Mouse (Mus musculus) liver, adult 2 months (tissue): ENCODE results near the gene Wipf2. TPM values are rescaled to one million over a fixed set of nuclear protein-coding genes. Genes with fewer than 3 reads are reported as not detected.
A peak's percentile ranks its signal among the peaks of the same experiment; 100 is the strongest.

Experiments
- DNase-seq: peaks from one replicate; pipeline ENCODE4 v3.0.0-alpha.2; 2011; ENCODE audit warnings: low read depth, low spot score; ENCODE audit errors: extremely low read depth
- H3K27ac ChIP-seq: fragments of 200-500 bp; replicated peaks from 2 replicates; pipeline ENCODE4 v1.5.1; 2012; ENCODE audit warnings: low read depth, mild to moderate bottlenecking, control low read depth, inconsistent platforms, low read length; ENCODE audit not compliant: insufficient read depth
- H3K27me3 ChIP-seq: fragments of 200-500 bp; 2 replicates; pipeline ENCODE4 v1.6.1; 2012; ENCODE audit warnings: mild to moderate bottlenecking, moderate library complexity, low read length, inconsistent platforms; ENCODE audit not compliant: control insufficient read depth, insufficient read depth
- H3K36me3 ChIP-seq: fragments of 200-500 bp; 2 replicates; pipeline ENCODE4 v1.6.1; 2012; ENCODE audit warnings: low read length, inconsistent platforms; ENCODE audit not compliant: control insufficient read depth, insufficient read depth
- H3K4me1 ChIP-seq: fragments of 200-500 bp; 2 replicates; pipeline ENCODE4 v1.6.1; 2011; ENCODE audit warnings: low read length; ENCODE audit not compliant: control insufficient read depth, insufficient read depth
- H3K4me3 ChIP-seq: fragments of 200-500 bp; 2 replicates; pipeline ENCODE4 v1.5.1; 2011; ENCODE audit warnings: low read depth, mild to moderate bottlenecking, control low read depth, low read length, moderate library complexity; ENCODE audit not compliant: insufficient read depth
- H3K79me2 ChIP-seq: fragments of 200-500 bp; 2 replicates; pipeline ENCODE4 v1.6.1; 2012; ENCODE audit warnings: inconsistent platforms, mild to moderate bottlenecking, low read length, moderate library complexity; ENCODE audit not compliant: control insufficient read depth, insufficient read depth
- H3K9ac ChIP-seq: fragments of 200-500 bp; 2 replicates; pipeline ENCODE4 v1.6.1; 2012; ENCODE audit warnings: low read depth, mild to moderate bottlenecking, control low read depth, inconsistent platforms, low read length
- CTCF ChIP-seq: fragments of 200-500 bp; IDR thresholded peaks from 2 replicates; pipeline ENCODE4 v1.5.1; 2011; ENCODE audit warnings: low read depth, low read length, control low read depth
- POLR2A ChIP-seq: fragments of 200-500 bp; IDR thresholded peaks from 2 replicates; pipeline ENCODE4 v1.6.1; 2011; ENCODE audit warnings: low read length, control low read depth; ENCODE audit not compliant: insufficient read depth; ENCODE audit errors: extremely low read depth
- WGBS: fragments of 180-500 bp; shearing (Covaris S2); methylation state at CpG from one replicate; pipeline ENCODE4 v1.1.7; 2018; 5-methylcytosine and 5-hydroxymethylcytosine counted together
- polyA plus RNA-seq: library from polyadenylated mRNA; depleted of rRNA; stranded (reverse); fragments of >200 nt; gene quantifications from 2 replicates; pipeline ENCODE4 v1.2.3, GENCODE M21; 2012
- total RNA-seq: library from RNA; depleted of rRNA; stranded (reverse); fragments of >200 nt; gene quantifications from 2 replicates; pipeline ENCODE4 v1.2.3, GENCODE M21; 2014

Gene Wipf2
- total and polyA plus RNA-seq, 2 experiments, result 1.5 to 3.1 TPM

DNA sequence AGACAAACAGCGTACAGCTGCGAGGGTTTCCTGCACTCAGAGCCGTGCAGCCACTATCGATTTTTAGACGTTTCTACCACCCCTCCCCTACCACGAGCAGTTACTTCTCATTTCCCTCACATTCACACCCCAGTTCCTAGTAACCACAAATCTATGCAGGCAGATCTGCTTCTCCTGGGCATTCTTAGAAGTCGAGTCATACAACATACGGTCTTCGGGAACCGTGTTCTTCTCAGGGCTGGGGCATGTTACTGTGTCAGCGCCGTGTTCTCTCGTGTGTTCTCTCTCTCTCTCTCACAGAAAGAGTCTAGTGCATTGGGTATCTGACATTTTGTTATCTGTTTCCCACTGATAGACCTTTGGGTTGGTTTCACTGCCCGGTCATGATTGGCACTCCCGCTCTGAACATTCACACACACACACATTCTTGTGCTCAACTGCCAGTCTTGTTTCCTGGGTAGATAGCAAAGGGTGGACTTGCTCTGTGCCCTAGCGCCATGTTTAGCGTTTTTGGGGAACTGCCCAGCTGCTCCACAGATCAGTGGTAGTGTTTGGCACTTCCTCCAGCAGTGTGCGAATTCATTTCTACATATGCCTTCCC is 84.6 kb downstream of the Wipf2 start:
- Histone ChIP-seq H3K4me3 (no peak overlapping the region), H3K9ac (no peak overlapping the region), H3K36me3 (no peaks in the 10 kb centered on the region), H3K27me3 (no peaks in the 10 kb centered on the region), H3K27ac (peak overlapping the region; percentile 35), H3K79me2 (peaks cover 18% of the 10 kb centered on the region; the same call in 1 of the 2 replicates), H3K4me1 (peaks cover 67% of the 10 kb centered on the region)
- 31% methylated on average over 18 of the region's 18 CpGs for WGBS
- TF ChIP-seq POLR2A (no peak), CTCF (no peak)
- peak; percentile 48 for DNase-seq

DNA sequence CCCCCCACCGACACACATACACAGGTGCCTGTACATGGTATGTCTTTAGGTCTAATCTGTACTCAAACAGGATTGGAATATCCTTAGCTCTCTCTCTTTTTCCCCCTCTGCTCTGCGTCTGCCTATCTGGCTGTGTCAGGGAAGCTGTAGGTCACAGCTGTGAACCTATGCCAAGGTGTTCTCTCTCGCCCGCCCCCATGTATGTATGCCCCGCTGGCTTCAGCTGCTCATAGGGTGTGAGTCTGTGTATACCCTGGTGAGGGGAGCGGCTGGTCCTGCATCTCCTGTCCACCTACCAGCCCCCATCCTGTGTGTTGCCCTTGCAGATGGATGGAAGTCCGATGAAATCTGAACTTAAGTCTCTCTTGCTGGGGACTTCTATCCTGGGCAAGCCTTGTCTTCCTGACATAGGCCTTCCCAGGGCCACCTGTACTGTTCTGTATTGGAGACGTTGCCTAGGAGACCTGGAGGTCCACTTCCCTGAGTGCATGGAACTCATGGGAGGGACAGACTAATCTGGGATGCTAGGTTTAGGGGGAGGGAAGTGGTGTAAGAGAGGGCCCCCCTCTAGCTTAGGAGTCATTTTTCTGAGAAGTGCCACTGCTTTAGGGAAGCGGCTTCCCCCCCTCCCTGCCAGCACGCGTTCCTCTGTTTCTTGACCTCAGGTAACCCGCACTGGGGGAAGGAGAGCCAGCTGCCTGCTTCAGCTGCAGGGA is 86.0 kb downstream of the Wipf2 start:
- Histone ChIP-seq H3K27me3 (no peaks in the 10 kb centered on the region), H3K79me2 (peaks cover 14% of the 10 kb centered on the region; the same call in 1 of the 2 replicates), H3K4me1 (peaks cover 65% of the 10 kb centered on the region), H3K36me3 (no peaks in the 10 kb centered on the region), H3K9ac (no peak overlapping the region; the same call in 1 of the 2 replicates), H3K27ac (peak overlapping the region; percentile 22; the same call in 1 of the 2 replicates), H3K4me3 (no peak overlapping the region)
- no peak for DNase-seq
- 69% methylated on average over 12 of the region's 12 CpGs for WGBS
- TF ChIP-seq CTCF (no peak), POLR2A (no peak)

DNA sequence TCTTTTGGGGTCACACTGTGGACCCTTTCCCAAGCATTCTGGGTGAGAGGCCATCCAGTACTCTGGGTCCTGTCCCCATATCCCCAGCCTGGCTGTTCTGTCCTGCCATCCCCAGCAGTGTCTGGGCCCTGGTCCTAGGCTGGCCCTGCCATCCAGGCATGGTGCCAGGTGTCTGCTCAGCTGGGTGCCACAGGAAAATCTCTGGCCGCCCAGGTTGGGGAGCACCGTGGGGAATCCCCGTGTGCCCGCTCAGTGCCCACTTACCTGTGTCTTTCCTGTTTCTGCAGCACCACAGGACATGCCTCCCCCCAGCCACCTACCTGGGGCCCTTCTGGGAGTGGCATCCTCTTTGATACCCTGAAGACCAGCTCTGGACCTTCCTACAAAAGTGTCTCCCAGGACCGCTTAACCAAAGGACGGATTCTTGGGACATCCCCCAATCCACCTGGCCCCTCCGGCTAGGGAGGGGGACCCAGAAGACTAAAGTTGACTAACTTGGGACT is 86.6 kb downstream of the Wipf2 start:
- no peak for TF ChIP-seq POLR2A
- TF ChIP-seq CTCF, result no peak
- Histone ChIP-seq H3K27me3 (no peaks in the 10 kb centered on the region), H3K79me2 (peaks cover 19% of the 10 kb centered on the region; the same call in 1 of the 2 replicates), H3K4me3 (no peak overlapping the region), H3K4me1 (peaks cover 63% of the 10 kb centered on the region), H3K27ac (0 out of 2 replicates have a peak overlapping the region, but pooled peaks have one; percentile 22), H3K9ac (peak overlapping the region; percentile 15; the same call in 1 of the 2 replicates), H3K36me3 (no peaks in the 10 kb centered on the region)
- 45% methylated on average over 7 of the region's 7 CpGs for WGBS
- peak; percentile 75 for DNase-seq

DNA sequence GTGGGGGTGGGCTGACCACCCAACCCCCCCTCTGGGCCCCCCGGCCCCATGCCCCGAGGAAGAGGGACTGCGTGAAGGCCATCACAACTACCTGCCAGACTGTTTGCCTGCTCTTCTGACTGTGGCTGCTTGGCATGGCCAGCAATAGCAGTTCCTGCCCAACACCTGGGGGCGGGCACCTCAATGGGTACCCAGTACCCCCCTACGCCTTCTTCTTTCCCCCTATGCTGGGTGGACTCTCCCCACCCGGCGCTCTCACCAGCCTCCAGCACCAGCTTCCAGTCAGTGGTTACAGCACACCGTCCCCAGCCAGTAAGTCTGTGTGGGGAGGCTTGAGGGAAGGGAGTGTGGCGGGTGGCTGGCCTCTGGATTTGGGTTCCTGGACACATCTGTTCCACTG is 87.0 kb downstream of the Wipf2 start:
- WGBS, result 75% methylated on average over 9 of the region's 9 CpGs
- DNase-seq, result no peak
- peaks cover 19% of the 10 kb centered on the region; the same call in 1 of the 2 replicates for H3K79me2 ChIP-seq
- peak overlapping the region; percentile 8; the same call in 1 of the 2 replicates for H3K9ac ChIP-seq
- no peaks in the 10 kb centered on the region for H3K36me3 ChIP-seq
- peak overlapping the region; percentile 67; the same call in 1 of the 2 replicates for H3K27ac ChIP-seq
- no peak overlapping the region for H3K4me3 ChIP-seq
- no peak for TF ChIP-seq CTCF
- TF ChIP-seq POLR2A, result no peak
- peaks cover 60% of the 10 kb centered on the region for H3K4me1 ChIP-seq
- H3K27me3 ChIP-seq, result no peaks in the 10 kb centered on the region

DNA sequence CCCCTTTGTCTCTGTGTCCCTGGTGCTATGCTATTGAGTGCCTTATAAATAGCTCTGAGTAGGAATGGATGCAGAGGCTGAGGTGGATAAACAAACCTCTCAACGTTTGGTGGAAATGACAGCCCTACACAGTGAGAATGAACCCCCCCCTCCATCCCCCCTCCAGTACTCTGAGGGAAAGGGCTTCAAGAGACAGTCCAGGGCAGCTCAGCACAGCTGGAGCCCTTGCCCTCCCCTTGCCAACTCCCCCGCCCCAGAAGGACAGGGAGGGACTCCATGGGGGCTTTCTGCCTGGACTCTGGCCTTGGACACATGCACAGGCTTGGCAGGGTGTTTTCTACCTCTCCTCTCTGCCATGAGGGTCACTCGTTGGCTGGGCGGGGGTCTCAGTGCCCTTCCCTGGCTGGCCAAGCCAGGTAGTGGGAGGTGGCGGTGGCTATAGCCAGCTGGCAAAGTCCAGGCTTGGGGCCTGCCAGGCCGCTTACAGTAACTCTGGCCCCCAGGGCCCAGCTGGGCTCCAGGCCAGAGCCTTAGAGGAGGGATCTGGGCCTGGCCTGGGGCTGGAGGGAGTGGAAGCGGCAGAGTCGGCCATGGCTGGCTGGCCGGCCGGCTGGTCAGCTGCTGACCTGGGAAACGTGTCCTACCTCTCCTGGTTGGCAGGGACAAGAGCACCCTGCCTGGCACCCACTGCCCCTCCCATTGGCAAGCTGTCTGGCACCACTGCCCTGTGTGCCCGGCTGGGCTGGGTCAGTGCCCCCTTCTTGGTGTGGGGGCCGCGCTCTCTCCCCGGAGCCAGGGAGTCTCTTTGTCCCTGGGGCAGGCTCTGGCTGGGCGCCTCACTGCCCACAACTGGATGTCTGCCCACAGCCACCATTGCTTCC is 87.8 kb downstream of the Wipf2 start:
- TF ChIP-seq POLR2A, result 0 out of 2 replicates have a peak, but pooled peaks have one; percentile 14
- no peak for TF ChIP-seq CTCF
- Histone ChIP-seq H3K9ac (peak overlapping the region; percentile 58), H3K27ac (peak overlapping the region; percentile 85), H3K36me3 (no peaks in the 10 kb centered on the region), H3K4me3 (no peak overlapping the region; the same call in 1 of the 2 replicates), H3K79me2 (peaks cover 14% of the 10 kb centered on the region; the same call in 1 of the 2 replicates), H3K4me1 (peaks cover 54% of the 10 kb centered on the region), H3K27me3 (no peaks in the 10 kb centered on the region)
- 16% methylated on average over 16 of the region's 16 CpGs for WGBS
- peak; percentile 96 for DNase-seq
